Comparison of ENCODE assay signal across 8 mouse cellular contexts in genomic region chr5:147724945-147725830, GRCm38 (mm10). TPM values are rescaled to one million over a fixed set of nuclear protein-coding genes. Genes with fewer than 3 reads are reported as not detected.
A peak's percentile ranks its signal among the peaks of the same experiment; 100 is the strongest.
DNase-seq lines count a peak whose midpoint lies in the region; ATAC-seq and TF ChIP-seq lines count a peak whose summit lies in the region.

No protein-coding gene starts in this region.

- H3K27me3 ChIP-seq in forebrain, postnatal 0 days (ENCODE audit: insufficient read depth, low read length): peaks cover 70% of the 10 kb centered on the region
- peaks cover 91% of the 10 kb centered on the region for H3K27me3 ChIP-seq in intestine, embryonic 14.5 days (replicated peaks; ENCODE audit: control insufficient read depth, insufficient read depth, low read length)
- peaks cover 91% of the 10 kb centered on the region for H3K27me3 ChIP-seq in lung, embryonic 15.5 days

- H3K4me1 ChIP-seq in forebrain, postnatal 0 days (ENCODE audit: insufficient read depth): peaks cover 11% of the 10 kb centered on the region; the same call in 1 of the 2 replicates
- peaks cover 10% of the 10 kb centered on the region; the same call in 1 of the 2 replicates for H3K4me1 ChIP-seq in intestine, embryonic 14.5 days (replicated peaks; ENCODE audit: control insufficient read depth, insufficient read depth, low read length)
- H3K4me1 ChIP-seq in lung, embryonic 15.5 days: peaks cover 25% of the 10 kb centered on the region

- peak overlapping the region; percentile 36 for H3K4me3 ChIP-seq in forebrain, postnatal 0 days (ENCODE audit: low read depth, low read length)
- peak overlapping the region; percentile 42 for H3K4me3 ChIP-seq in intestine, embryonic 14.5 days (ENCODE audit: low read depth, low read length)
- peak overlapping the region; percentile 53 for H3K4me3 ChIP-seq in lung, embryonic 15.5 days

- H3K27ac ChIP-seq in forebrain, postnatal 0 days (ENCODE audit: low read depth, low read length): no peak overlapping the region
- no peak overlapping the region for H3K27ac ChIP-seq in intestine, embryonic 14.5 days (ENCODE audit: low read depth)
- peak overlapping the region; percentile 50; the same call in 1 of the 2 replicates for H3K27ac ChIP-seq in lung, embryonic 15.5 days

- no peaks in the 10 kb centered on the region for H3K9me3 ChIP-seq in forebrain, postnatal 0 days (ENCODE audit: low read length)
- no peaks in the 10 kb centered on the region for H3K9me3 ChIP-seq in intestine, embryonic 14.5 days (ENCODE audit: control insufficient read depth, low read length)
- H3K9me3 ChIP-seq in lung, embryonic 15.5 days: no peaks in the 10 kb centered on the region

- no peak for TF ChIP-seq CTCF in forebrain, postnatal 0 days (IDR thresholded peaks at IDR 0.05; ENCODE audit: low read depth)

- peak; percentile 44 to 71 for DNase-seq in adrenal gland, adult (ENCODE audit: inconsistent age in 2 of 2, low spot score in 1 of 2)
- no peak for DNase-seq in adrenal gland, adult 2 months
- DNase-seq in adrenal gland, adult 18-20 months (ENCODE audit: low spot score in 2 of 2): peak; percentile 69 to 75
- DNase-seq in forebrain, postnatal 0 days: peak; percentile 50
- peak; percentile 84 for DNase-seq in intestine, embryonic 14.5 days (ENCODE audit: low spot score)
- DNase-seq in ovary, adult 18-20 months (ENCODE audit: low spot score): peak; percentile 27
- no peak for DNase-seq in thymus, postnatal 14 days

- WGBS in forebrain, postnatal 0 days: 1% methylated on average over 69 of the region's 69 CpGs
- under 1% methylated on average over 66 of the region's 69 CpGs for WGBS in intestine, embryonic 14.5 days
- under 1% methylated on average over 69 of the region's 69 CpGs for WGBS in lung, embryonic 15.5 days

- peak overlapping the region; percentile 68 for H3K4me2 ChIP-seq in forebrain, postnatal 0 days (ENCODE audit: low read depth)
- H3K4me2 ChIP-seq in intestine, embryonic 14.5 days (ENCODE audit: low read length): peak overlapping the region; percentile 76
- H3K4me2 ChIP-seq in lung, embryonic 15.5 days: peak overlapping the region; percentile 90

- ATAC-seq in forebrain, postnatal 0 days: peak; percentile 67
- ATAC-seq in intestine, embryonic 14.5 days (replicated peaks; ENCODE audit: low FRiP score, low TSS enrichment, low read depth): peak; percentile 66
- peak; percentile 72 for ATAC-seq in lung, embryonic 15.5 days (ENCODE audit: borderline replicate concordance, extremely low read depth, low FRiP score, low TSS enrichment)

- H3K9ac ChIP-seq in forebrain, postnatal 0 days: 0 out of 2 replicates have a peak overlapping the region, but pooled peaks have one; percentile 33
- peak overlapping the region; percentile 40 for H3K9ac ChIP-seq in intestine, embryonic 14.5 days (ENCODE audit: low read length)
- H3K9ac ChIP-seq in lung, embryonic 15.5 days: peak overlapping the region; percentile 49

- H3K36me3 ChIP-seq in forebrain, postnatal 0 days (ENCODE audit: insufficient read depth): no peaks in the 10 kb centered on the region
- no peaks in the 10 kb centered on the region for H3K36me3 ChIP-seq in intestine, embryonic 14.5 days (ENCODE audit: control insufficient read depth, insufficient read depth, low read length)
- H3K36me3 ChIP-seq in lung, embryonic 15.5 days: no peaks in the 10 kb centered on the region

RNA-seq across cellular contexts. Expression of gene Flt1, which starts 0.6 kb away (rescaled TPM):
- total RNA-seq in adrenal gland, adult 2 months (2021): 10 to 100 TPM; 52.1 to 76.3 TPM
- 7.7 and 8.9 TPM in 2 replicates for polyA plus RNA-seq in adrenal gland, adult 2 months (2012; rRNA removed)
- total RNA-seq in adrenal gland, adult 18-20 months (2021): 10 to 100 TPM; 63.0 to 74.4 TPM
- 8.5 and 11.6 TPM in 2 replicates for total RNA-seq in forebrain, postnatal 0 days (2014; rRNA removed)
- polyA plus RNA-seq in forebrain, postnatal 0 days (2015; fragmentation: Nextera tagmentation; extraction: Ambion mirVana): 6.4 and 10.1 TPM in 2 replicates
- polyA plus RNA-seq in intestine, embryonic 14.5 days (2014; fragmentation: Nextera tagmentation; extraction: Ambion mirVana): 11.2 and 15.1 TPM in 2 replicates
- 17.6 and 19.0 TPM in 2 replicates for polyA plus RNA-seq in lung, embryonic 15.5 days (2015; fragmentation: Nextera tagmentation; extraction: Ambion mirVana)

Comparison
In these comparisons a context has a peak if more than half of its experiments do, and no peak if none do; other contexts are left out.
1. DNase-seq: peak in adrenal gland, adult (2 of 2), adrenal gland, adult 18-20 months (2 of 2), forebrain, postnatal 0 days (single experiment), intestine, embryonic 14.5 days (single experiment) and ovary, adult 18-20 months (single experiment); none in adrenal gland, adult 2 months (single experiment) and thymus, postnatal 14 days (single experiment).
2. Peak in every context shown above with its lines, with median percentiles within 50 percentile points of each other: ATAC-seq, H3K4me2 ChIP-seq, H3K4me3 ChIP-seq and H3K9ac ChIP-seq.